Mouse (Mus musculus) hindbrain, postnatal 0 days (tissue): ENCODE measurements around the gene Fam162a. TPM values are rescaled to one million over a fixed set of nuclear protein-coding genes. Genes with fewer than 3 reads are reported as not detected.

Experiments
- ATAC-seq: fragments of 200-750 bp; cut with Nextera tagmentation; 2 replicates; pipeline ENCODE4 v1.8.0; 2017; ENCODE audit warnings: mild to moderate bottlenecking, moderate TSS enrichment, moderate library complexity
- DNase-seq: peaks from one replicate; pipeline ENCODE4 v3.0.0-alpha.2; 2015; ENCODE audit warnings: low spot score
- H3K27ac ChIP-seq: fragments of 300-500 bp; sonication (generic); 2 replicates; pipeline ENCODE4 v1.5.1; 2014; ENCODE audit warnings: mild to moderate bottlenecking
- H3K27me3 ChIP-seq: fragments of 300-500 bp; sonication (generic); 2 replicates; pipeline ENCODE4 v1.6.1; 2014; ENCODE audit warnings: low read length, mixed read lengths; ENCODE audit not compliant: insufficient read depth
- H3K36me3 ChIP-seq: fragments of 300-500 bp; sonication (generic); 2 replicates; pipeline ENCODE4 v1.6.1; 2014; ENCODE audit warnings: low read length, mixed read lengths; ENCODE audit not compliant: insufficient read depth
- H3K4me1 ChIP-seq: fragments of 300-500 bp; sonication (generic); 2 replicates; pipeline ENCODE4 v1.6.1; 2014; ENCODE audit warnings: antibody characterized with exemption, low read length, mixed read lengths; ENCODE audit not compliant: insufficient read depth
- H3K4me2 ChIP-seq: fragments of 300-500 bp; sonication (generic); 2 replicates; pipeline ENCODE4 v1.6.1; 2014; ENCODE audit warnings: low read depth, mild to moderate bottlenecking, low read length, moderate library complexity, mixed read lengths
- H3K4me3 ChIP-seq: fragments of 300-500 bp; sonication (generic); 2 replicates; pipeline ENCODE4 v1.5.1; 2014; ENCODE audit warnings: low read length
- H3K9ac ChIP-seq: fragments of 300-500 bp; sonication (generic); replicated peaks from 2 replicates; pipeline ENCODE4 v1.6.1; 2014; ENCODE audit warnings: mild to moderate bottlenecking, low read length, moderate library complexity, mixed read lengths
- H3K9me3 ChIP-seq: fragments of 300-500 bp; sonication (generic); 2 replicates; pipeline ENCODE4 v1.6.1; 2016; ENCODE audit warnings: low read length, mixed read lengths
- CTCF ChIP-seq: IDR thresholded peaks from 2 replicates; pipeline ENCODE4 v1.5.1; 2016; ENCODE audit warnings: antibody characterized with exemption, control low read depth, low read depth
- WGBS: fragments of 180-500 bp; shearing (Covaris S2); extraction: QIAGEN DNeasy Blood & Tissue Kit; methylation state at CpG from one replicate; pipeline ENCODE4 v1.1.7; 2014; 5-methylcytosine and 5-hydroxymethylcytosine counted together
- polyA plus RNA-seq: library from polyadenylated mRNA; unstranded; fragments of >200 nt; fragmentation: Nextera tagmentation; extraction: Ambion mirVana; gene quantifications from 2 replicates; pipeline ENCODE4 v1.2.1, GENCODE M21; 2015
- total RNA-seq: library from RNA; depleted of rRNA; stranded (reverse); fragments of >200 nt; gene quantifications from 2 replicates; pipeline ENCODE4 v1.2.3, GENCODE M21; 2014

Gene Fam162a
- total and polyA plus RNA-seq, 2 experiments from 2014 or later, result 8.3 to 146 TPM

DNA sequence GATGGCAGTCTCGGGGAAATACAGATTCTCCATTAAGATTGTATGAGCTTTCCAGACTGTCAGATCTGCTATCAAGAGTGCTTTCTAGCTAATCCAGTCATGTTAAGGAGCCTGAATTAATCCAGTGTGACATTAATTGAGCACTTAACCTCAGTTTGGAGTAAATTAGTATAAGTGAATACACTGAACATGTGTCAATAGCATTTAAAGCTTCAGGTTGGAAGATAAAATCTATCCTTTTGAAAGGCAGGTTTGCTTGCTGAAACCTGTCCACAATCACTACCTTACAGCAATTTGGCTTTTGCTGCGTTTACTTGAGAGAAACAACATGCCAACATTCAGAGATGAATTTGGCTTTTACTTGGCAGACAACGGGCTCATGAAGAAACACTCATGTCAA is 22.7 kb upstream of the Fam162a start:
- Histone ChIP-seq H3K4me1 (no peaks in the 10 kb centered on the region), H3K9me3 (no peaks in the 10 kb centered on the region), H3K36me3 (no peaks in the 10 kb centered on the region; the same call in 1 of the 2 replicates), H3K4me2 (no peak overlapping the region), H3K27me3 (no peaks in the 10 kb centered on the region), H3K4me3 (no peak overlapping the region), H3K9ac (no peak overlapping the region), H3K27ac (no peak overlapping the region)
- DNase-seq (no peak), ATAC-seq (no peak)
- TF ChIP-seq CTCF, result no peak
- WGBS, result 87% methylated on average over 3 of the region's 3 CpGs

- Histone ChIP-seq H3K4me2 (no peak overlapping the region), H3K4me3 (no peak overlapping the region), H3K4me1 (no peaks in the 10 kb centered on the region), H3K9me3 (no peaks in the 10 kb centered on the region), H3K36me3 (peaks cover 10% of the 10 kb centered on the region), H3K27me3 (no peaks in the 10 kb centered on the region), H3K9ac (no peak overlapping the region), H3K27ac (no peak overlapping the region)
- DNase-seq (no peak), ATAC-seq (no peak)
- 83% methylated on average over 11 of the region's 11 CpGs for WGBS
- TF ChIP-seq CTCF, result no peak
Observed at GRCm38 (mm10) chr16:36090785-36091509, 19.6 kb upstream of the Fam162a start.

- ATAC-seq (no peak), DNase-seq (no peak)
- WGBS, result 72% methylated on average over 8 of the region's 8 CpGs
- H3K4me1 ChIP-seq, result no peaks in the 10 kb centered on the region
- H3K27me3 ChIP-seq, result no peaks in the 10 kb centered on the region
- H3K9ac ChIP-seq, result no peak overlapping the region
- no peak overlapping the region for H3K27ac ChIP-seq
- H3K4me3 ChIP-seq, result no peak overlapping the region
- H3K36me3 ChIP-seq, result peaks cover 14% of the 10 kb centered on the region
- no peaks in the 10 kb centered on the region for H3K9me3 ChIP-seq
- H3K4me2 ChIP-seq, result no peak overlapping the region
- peak; percentile 53 for TF ChIP-seq CTCF
Observed at GRCm38 (mm10) chr16:36089850-36090616, 18.6 kb upstream of the Fam162a start.

- no peaks in the 10 kb centered on the region for H3K9me3 ChIP-seq
- H3K36me3 ChIP-seq, result peaks cover 14% of the 10 kb centered on the region
- H3K9ac ChIP-seq, result no peak overlapping the region
- no peak for ATAC-seq
- H3K4me3 ChIP-seq, result no peak overlapping the region
- no peaks in the 10 kb centered on the region for H3K27me3 ChIP-seq
- no peak overlapping the region for H3K27ac ChIP-seq
- no peaks in the 10 kb centered on the region for H3K4me1 ChIP-seq
- no peak for DNase-seq
- WGBS, result 88% methylated on average over 7 of the region's 7 CpGs
- H3K4me2 ChIP-seq, result no peak overlapping the region
- TF ChIP-seq CTCF, result no peak
Observed at GRCm38 (mm10) chr16:36089065-36089464, 17.7 kb upstream of the Fam162a start.

DNA sequence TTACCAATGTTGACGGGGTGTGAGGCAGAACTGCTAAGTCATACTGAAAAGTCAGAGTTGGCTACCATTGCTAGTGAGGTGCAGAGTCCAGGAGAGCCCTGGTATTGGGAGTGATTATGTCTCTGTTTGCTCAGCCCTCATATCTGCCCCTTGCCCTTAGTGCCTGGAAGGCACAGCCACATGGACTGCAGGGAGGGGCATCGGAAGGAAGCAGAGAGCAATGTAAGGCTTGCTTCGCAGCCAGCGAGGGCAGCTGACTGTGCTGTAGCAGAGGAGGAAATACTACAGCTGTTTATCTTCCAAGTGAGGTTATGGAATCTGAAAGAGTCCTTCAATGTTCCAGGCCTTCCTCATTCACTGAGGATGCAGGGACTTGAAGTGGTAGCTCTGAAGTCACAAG is 16.5 kb upstream of the Fam162a start:
- Histone ChIP-seq H3K9ac (no peak overlapping the region), H3K4me3 (no peak overlapping the region), H3K27me3 (no peaks in the 10 kb centered on the region), H3K36me3 (peaks cover 14% of the 10 kb centered on the region), H3K27ac (no peak overlapping the region), H3K4me2 (no peak overlapping the region), H3K9me3 (no peaks in the 10 kb centered on the region), H3K4me1 (no peaks in the 10 kb centered on the region)
- TF ChIP-seq CTCF, result no peak
- DNase-seq (no peak), ATAC-seq (no peak)
- 85% methylated on average over 4 of the region's 4 CpGs for WGBS

GRCm38 (mm10) chr16:36079916-36080315 is 8.5 kb upstream of the Fam162a start:
- DNase-seq (no peak), ATAC-seq (no peak)
- Histone ChIP-seq H3K4me3 (no peak overlapping the region), H3K4me2 (no peak overlapping the region), H3K9me3 (no peaks in the 10 kb centered on the region), H3K36me3 (no peaks in the 10 kb centered on the region), H3K9ac (no peak overlapping the region), H3K27me3 (no peaks in the 10 kb centered on the region), H3K27ac (no peak overlapping the region), H3K4me1 (no peaks in the 10 kb centered on the region)
- TF ChIP-seq CTCF, result no peak
- WGBS, result 95% methylated on average over 3 of the region's 3 CpGs

DNA sequence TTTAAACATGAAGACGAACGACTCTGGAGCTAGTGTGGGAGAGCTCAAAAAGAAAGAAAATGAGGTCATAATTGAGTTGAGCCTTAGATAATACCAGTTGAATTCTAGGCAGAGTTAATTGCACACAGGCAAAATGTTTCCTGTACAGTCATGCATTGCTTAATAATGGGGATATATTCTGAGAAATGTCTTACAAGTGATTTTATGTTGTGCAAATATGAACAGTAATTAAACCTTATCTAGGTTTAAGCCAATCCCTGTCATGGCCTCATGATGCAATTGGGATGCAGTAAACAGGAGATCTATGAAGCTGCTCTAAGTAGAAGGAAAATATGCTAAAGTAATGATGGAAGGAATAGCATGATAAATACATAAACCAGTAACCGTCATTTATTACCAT is 3.4 kb upstream of the Fam162a start:
- TF ChIP-seq CTCF, result no peak
- no peak overlapping the region for H3K9ac ChIP-seq
- DNase-seq, result no peak

More for the DNA sequence above, 3.4 kb upstream of the Fam162a start:
- Histone ChIP-seq H3K27ac (no peak overlapping the region), H3K4me3 (no peak overlapping the region), H3K4me1 (peaks cover 4% of the 10 kb centered on the region; the same call in 1 of the 2 replicates), H3K36me3 (no peaks in the 10 kb centered on the region), H3K4me2 (no peak overlapping the region), H3K9me3 (no peaks in the 10 kb centered on the region), H3K27me3 (no peaks in the 10 kb centered on the region)
- WGBS, result 98% methylated on average over 3 of the region's 3 CpGs
- no peak for ATAC-seq
